13 mouse cellular contexts compared by ENCODE assay signal in the genomic region with DNA sequence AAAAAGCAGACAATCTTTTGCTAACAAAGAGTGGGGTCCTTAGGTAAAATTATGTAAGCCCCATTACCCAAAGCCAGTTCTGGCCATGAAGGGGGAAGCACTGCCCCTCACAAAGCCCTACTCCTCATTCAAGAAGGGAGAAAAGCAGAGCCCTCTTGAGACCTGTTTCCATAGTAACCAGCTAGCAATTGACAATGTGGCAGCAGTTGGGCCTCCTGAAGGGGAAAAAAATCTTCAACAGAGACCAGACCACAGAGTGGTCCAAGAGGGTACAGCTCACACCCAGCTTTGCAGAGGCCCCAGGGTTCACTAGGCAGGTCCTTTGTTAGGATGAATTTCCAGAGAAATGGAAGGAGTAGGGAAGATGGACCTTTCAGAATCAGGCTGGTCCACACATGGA.
DNase-seq lines count a peak whose midpoint lies in the region; ATAC-seq lines count a peak whose summit lies in the region.
"Had no signal": no experiment of that assay in that cellular context is flagged by ENCODE, and none has a peak within 500 bp of the region (broad histone marks: within the 10 kb centered on the region; RNA-seq: fewer than 3 reads in every experiment).

No protein-coding gene starts in this region.

- no peak overlapping the region for H3K9ac ChIP-seq in midbrain, embryonic 13.5 days (replicated peaks)
- H3K9ac ChIP-seq: limb, embryonic 15.5 days had no signal

- H3K27ac ChIP-seq in hindbrain, embryonic 10.5 days, result peak overlapping the region; percentile 90
- peak overlapping the region; percentile 90 for H3K27ac ChIP-seq in midbrain, embryonic 13.5 days
- H3K27ac ChIP-seq: limb, embryonic 15.5 days had no signal

- DNase-seq in right cerebral cortex, postnatal 4 days, result peak; percentile 8
- no peak for DNase-seq in right cerebral cortex, adult 2 months (ENCODE audit: low spot score in 2 of 2)
- peak; percentile 69 for DNase-seq in hindbrain, embryonic 10.5 days (ENCODE audit: low spot score)
- no peak for DNase-seq in gastrocnemius, postnatal 25 days
- DNase-seq in kidney, postnatal 10 days, result no peak
- DNase-seq in urinary bladder, postnatal 36 days (ENCODE audit: low spot score in 2 of 2), result no peak
- DNase-seq in heart, adult 8-10 months (ENCODE audit: low spot score), result no peak
- DNase-seq: adrenal gland, postnatal 14 days; cerebellum, adult 9-10 months had no signal

- H3K9me3 ChIP-seq in hindbrain, embryonic 10.5 days, result no peaks in the 10 kb centered on the region
- H3K9me3 ChIP-seq in midbrain, embryonic 13.5 days, result no peaks in the 10 kb centered on the region
- H3K9me3 ChIP-seq: limb, embryonic 15.5 days had no signal

- H3K4me1 ChIP-seq in hindbrain, embryonic 10.5 days (replicated peaks), result peaks cover 22% of the 10 kb centered on the region
- peaks cover 19% of the 10 kb centered on the region for H3K4me1 ChIP-seq in midbrain, embryonic 13.5 days (replicated peaks)
- H3K4me1 ChIP-seq: limb, embryonic 15.5 days had no signal

- H3K4me2 ChIP-seq in midbrain, embryonic 13.5 days (replicated peaks), result no peak overlapping the region
- H3K4me2 ChIP-seq: heart, embryonic 11.5 days; limb, embryonic 15.5 days had no signal

- H3K4me3 ChIP-seq in hindbrain, embryonic 10.5 days, result no peak overlapping the region
- H3K4me3 ChIP-seq in midbrain, embryonic 13.5 days (replicated peaks), result no peak overlapping the region
- H3K4me3 ChIP-seq: limb, embryonic 15.5 days had no signal

- no peaks in the 10 kb centered on the region for H3K36me3 ChIP-seq in hindbrain, embryonic 10.5 days
- no peaks in the 10 kb centered on the region for H3K36me3 ChIP-seq in midbrain, embryonic 13.5 days
- H3K36me3 ChIP-seq: limb, embryonic 15.5 days had no signal

- H3K27me3 ChIP-seq in hindbrain, embryonic 10.5 days (ENCODE audit: insufficient read depth, poor library complexity, severe bottlenecking), result no peaks in the 10 kb centered on the region
- H3K27me3 ChIP-seq in midbrain, embryonic 13.5 days, result no peaks in the 10 kb centered on the region
- H3K27me3 ChIP-seq: limb, embryonic 15.5 days; Patski had no signal

- ATAC-seq in midbrain, embryonic 13.5 days, result peak; percentile 93
- ATAC-seq: Patski had no signal

Comparison
In these comparisons a context has a peak if more than half of its experiments do, and no peak if none do; other contexts are left out.
1. DNase-seq: peak in right cerebral cortex, postnatal 4 days (single experiment) and hindbrain, embryonic 10.5 days (single experiment); none in right cerebral cortex, adult 2 months (0 of 2), gastrocnemius, postnatal 25 days (single experiment), kidney, postnatal 10 days (single experiment), urinary bladder, postnatal 36 days (0 of 2) and heart, adult 8-10 months (single experiment).